Mouse (Mus musculus): ENCODE results near the gene Agps. TPM values are rescaled to one million over a fixed set of nuclear protein-coding genes. Genes with fewer than 3 reads are reported as not detected.

The Agps gene
- polyA plus RNA-seq, 1 experiment = 18.2 TPM

- TF ChIP-seq TCF3 (IDR thresholded peaks at IDR 0.05; ENCODE audit: insufficient read length, low read depth) = no peak
- TF ChIP-seq E2F4 (IDR thresholded peaks at IDR 0.05; ENCODE audit: insufficient read depth) = no peak
- no peak for TF ChIP-seq REST (IDR thresholded peaks at IDR 0.05; ENCODE audit: insufficient read depth, insufficient read length)
- TF ChIP-seq POLR2A (IDR thresholded peaks at IDR 0.05; ENCODE audit: insufficient read length, low read depth) = no peak
- no peak for TF ChIP-seq MYOG (IDR thresholded peaks at IDR 0.05; ENCODE audit: control insufficient read depth in 1 of 3, insufficient read depth in 1 of 3, insufficient read length in 2 of 3, low read depth in 2 of 3)
- TF ChIP-seq MYOD1 (IDR thresholded peaks at IDR 0.05; ENCODE audit: control insufficient read depth in 1 of 3, insufficient read length in 2 of 3, low read depth in 2 of 3) = no peak
- TF ChIP-seq MAX (IDR thresholded peaks at IDR 0.05; ENCODE audit: low read depth) = no peak
- no peak for TF ChIP-seq POLR2AphosphoS2 (IDR thresholded peaks at IDR 0.05; ENCODE audit: insufficient read length, low read depth)
- TF ChIP-seq USF1 (IDR thresholded peaks at IDR 0.05; ENCODE audit: low read depth) = no peak
- no peak for TF ChIP-seq CEBPB (IDR thresholded peaks at IDR 0.05; ENCODE audit: insufficient read depth, poor library complexity, severe bottlenecking)
- TF ChIP-seq TCF12 (IDR thresholded peaks at IDR 0.05; ENCODE audit: insufficient read depth, poor library complexity, severe bottlenecking) = no peak
- TF ChIP-seq SRF (IDR thresholded peaks at IDR 0.05; ENCODE audit: control insufficient read depth, insufficient read length, low read depth) = no peak
- Histone ChIP-seq H3K79me2 (ENCODE audit: control insufficient read depth, insufficient read depth) (no peaks in the 10 kb centered on the region), H3K4me3 (peak within 1 kb of the TSS; percentile 31), H3K36me3 (ENCODE audit: control insufficient read depth, insufficient read depth) (no peaks in the 10 kb centered on the region), H3K4me2 (ENCODE audit: low read depth) (peak within 1 kb of the TSS; percentile 85), H3K27me3 (ENCODE audit: control insufficient read depth, insufficient read depth, insufficient read length) (no peaks in the 10 kb centered on the region), H3ac (ENCODE audit: control insufficient read depth, insufficient read length) (peak within 1 kb of the TSS; percentile 43)
These were observed 106.4 kb downstream of the Agps start, which contains the start of gene Ttc30b for GRCm38 (mm10) chr2:75938117-75939063. Ttc30b (minus strand) TSS chr2:75938585.

GRCm38 (mm10) chr2:75950685-75951084 lies 118.7 kb downstream of the Agps start:
- H3K36me3 ChIP-seq (ENCODE audit: control insufficient read depth, insufficient read depth) = no peaks in the 10 kb centered on the region
- H3K4me2 ChIP-seq (ENCODE audit: low read depth) = no peak overlapping the region
- H3K4me3 ChIP-seq = no peak overlapping the region
- peaks cover 34% of the 10 kb centered on the region for H3K27me3 ChIP-seq (ENCODE audit: control insufficient read depth, insufficient read depth, insufficient read length)
- TF ChIP-seq MYOD1 (IDR thresholded peaks at IDR 0.05; ENCODE audit: control insufficient read depth in 1 of 3, insufficient read length in 2 of 3, low read depth in 2 of 3) = no peak
- no peak for TF ChIP-seq MAX (IDR thresholded peaks at IDR 0.05; ENCODE audit: low read depth)
- no peak for TF ChIP-seq REST (IDR thresholded peaks at IDR 0.05; ENCODE audit: insufficient read depth, insufficient read length)
- no peak for TF ChIP-seq POLR2AphosphoS2 (IDR thresholded peaks at IDR 0.05; ENCODE audit: insufficient read length, low read depth)
- no peak for TF ChIP-seq USF1 (IDR thresholded peaks at IDR 0.05; ENCODE audit: low read depth)
- TF ChIP-seq MYOG (IDR thresholded peaks at IDR 0.05; ENCODE audit: control insufficient read depth in 1 of 3, insufficient read depth in 1 of 3, insufficient read length in 2 of 3, low read depth in 2 of 3) = no peak
- no peak for TF ChIP-seq CEBPB (IDR thresholded peaks at IDR 0.05; ENCODE audit: insufficient read depth, poor library complexity, severe bottlenecking)
- TF ChIP-seq E2F4 (IDR thresholded peaks at IDR 0.05; ENCODE audit: insufficient read depth) = no peak
- H3ac ChIP-seq (ENCODE audit: control insufficient read depth, insufficient read length) = no peak overlapping the region
- H3K79me2 ChIP-seq (ENCODE audit: control insufficient read depth, insufficient read depth) = no peaks in the 10 kb centered on the region

- no peaks in the 10 kb centered on the region for H3K36me3 ChIP-seq (ENCODE audit: control insufficient read depth, insufficient read depth)
- H3ac ChIP-seq (ENCODE audit: control insufficient read depth, insufficient read length) = no peak overlapping the region
- H3K4me2 ChIP-seq (ENCODE audit: low read depth) = no peak overlapping the region
- H3K79me2 ChIP-seq (ENCODE audit: control insufficient read depth, insufficient read depth) = no peaks in the 10 kb centered on the region
- H3K4me3 ChIP-seq = no peak overlapping the region
- TF ChIP-seq MAX (IDR thresholded peaks at IDR 0.05; ENCODE audit: low read depth) (no peak), MYOD1 (IDR thresholded peaks at IDR 0.05; ENCODE audit: control insufficient read depth in 1 of 3, insufficient read length in 2 of 3, low read depth in 2 of 3) (no peak), POLR2AphosphoS2 (IDR thresholded peaks at IDR 0.05; ENCODE audit: insufficient read length, low read depth) (no peak), E2F4 (IDR thresholded peaks at IDR 0.05; ENCODE audit: insufficient read depth) (no peak), SRF (IDR thresholded peaks at IDR 0.05; ENCODE audit: control insufficient read depth, insufficient read length, low read depth) (no peak), USF1 (IDR thresholded peaks at IDR 0.05; ENCODE audit: low read depth) (no peak), CEBPB (IDR thresholded peaks at IDR 0.05; ENCODE audit: insufficient read depth, poor library complexity, severe bottlenecking) (no peak), MYOG (IDR thresholded peaks at IDR 0.05; ENCODE audit: control insufficient read depth in 1 of 3, insufficient read depth in 1 of 3, insufficient read length in 2 of 3, low read depth in 2 of 3) (no peak), TCF12 (IDR thresholded peaks at IDR 0.05; ENCODE audit: insufficient read depth, poor library complexity, severe bottlenecking) (no peak), POLR2A (IDR thresholded peaks at IDR 0.05; ENCODE audit: insufficient read length, low read depth) (no peak), TCF3 (IDR thresholded peaks at IDR 0.05; ENCODE audit: insufficient read length, low read depth) (no peak), REST (IDR thresholded peaks at IDR 0.05; ENCODE audit: insufficient read depth, insufficient read length) (no peak)
- H3K27me3 ChIP-seq (ENCODE audit: control insufficient read depth, insufficient read depth, insufficient read length) = peaks cover 42% of the 10 kb centered on the region
These were observed 121.3 kb downstream of the Agps start for GRCm38 (mm10) chr2:75953320-75953719.

- Histone ChIP-seq H3ac (ENCODE audit: control insufficient read depth, insufficient read length) (no peak overlapping the region), H3K27me3 (ENCODE audit: control insufficient read depth, insufficient read depth, insufficient read length) (peaks cover 38% of the 10 kb centered on the region), H3K79me2 (ENCODE audit: control insufficient read depth, insufficient read depth) (no peaks in the 10 kb centered on the region), H3K36me3 (ENCODE audit: control insufficient read depth, insufficient read depth) (no peaks in the 10 kb centered on the region), H3K4me2 (ENCODE audit: low read depth) (no peak overlapping the region), H3K4me3 (no peak overlapping the region)
- TF ChIP-seq TCF3 (IDR thresholded peaks at IDR 0.05; ENCODE audit: insufficient read length, low read depth) (no peak), MYOD1 (IDR thresholded peaks at IDR 0.05; ENCODE audit: control insufficient read depth in 1 of 3, insufficient read length in 2 of 3, low read depth in 2 of 3) (no peak), REST (IDR thresholded peaks at IDR 0.05; ENCODE audit: insufficient read depth, insufficient read length) (no peak), CEBPB (IDR thresholded peaks at IDR 0.05; ENCODE audit: insufficient read depth, poor library complexity, severe bottlenecking) (no peak), SRF (IDR thresholded peaks at IDR 0.05; ENCODE audit: control insufficient read depth, insufficient read length, low read depth) (no peak), USF1 (IDR thresholded peaks at IDR 0.05; ENCODE audit: low read depth) (no peak), TCF12 (IDR thresholded peaks at IDR 0.05; ENCODE audit: insufficient read depth, poor library complexity, severe bottlenecking) (no peak), POLR2AphosphoS2 (IDR thresholded peaks at IDR 0.05; ENCODE audit: insufficient read length, low read depth) (no peak), POLR2A (IDR thresholded peaks at IDR 0.05; ENCODE audit: insufficient read length, low read depth) (no peak), MYOG (IDR thresholded peaks at IDR 0.05; ENCODE audit: control insufficient read depth in 1 of 3, insufficient read depth in 1 of 3, insufficient read length in 2 of 3, low read depth in 2 of 3) (no peak), MAX (IDR thresholded peaks at IDR 0.05; ENCODE audit: low read depth) (no peak), E2F4 (IDR thresholded peaks at IDR 0.05; ENCODE audit: insufficient read depth) (no peak)
These were observed 123.7 kb downstream of the Agps start for GRCm38 (mm10) chr2:75955709-75956108.
